Mouse (Mus musculus) right cerebral cortex, postnatal 14 days (tissue): ENCODE measurements around the gene Gm45713.
"Not testable (repeated sequence)": the region's sequence is repeated elsewhere in the genome, so short reads cannot be mapped to it uniquely, and the experiment has no call there.

Source experiments
- DNase-seq: peaks from one replicate; pipeline ENCODE4 v3.0.0; 2022

The Gm45713 gene

GRCm38 (mm10) chr7:45135993-45136567, at the start of gene Gm45713, which contains the start of gene Flt3l:
Gm45713 (minus strand) TSS chr7:45136231.
Flt3l (minus strand) TSS chr7:45136432.
- DNase-seq: peak; percentile 86

GRCm38 (mm10) chr7:45183672-45184071, 47.6 kb upstream of the Gm45713 start:
- DNase-seq: no peak

- no peak for DNase-seq
Observed at GRCm38 (mm10) chr7:45182606-45183005, 46.6 kb upstream of the Gm45713 start.

GRCm38 (mm10) chr7:45182199-45182601, 46.2 kb upstream of the Gm45713 start:
- peak; percentile 80 for DNase-seq

GRCm38 (mm10) chr7:45181540-45181939, 45.5 kb upstream of the Gm45713 start:
- DNase-seq: no peak

- DNase-seq: no peak
Observed at GRCm38 (mm10) chr7:45180896-45181477, 45.0 kb upstream of the Gm45713 start, which contains the start of gene Pth2. Pth2 (plus strand) TSS chr7:45180995.

- no peak for DNase-seq
Observed at GRCm38 (mm10) chr7:45179469-45179868, 43.4 kb upstream of the Gm45713 start, which contains the start of gene Gfy. Gfy (minus strand) TSS chr7:45179569.

- DNase-seq: no peak
Observed at GRCm38 (mm10) chr7:45178550-45178949, 42.5 kb upstream of the Gm45713 start.

GRCm38 (mm10) chr7:45176356-45176755, 40.3 kb upstream of the Gm45713 start:
- DNase-seq: peak; percentile 54

GRCm38 (mm10) chr7:45175929-45176328, 39.9 kb upstream of the Gm45713 start:
- no peak for DNase-seq

- no peak for DNase-seq
Observed at GRCm38 (mm10) chr7:45175398-45175797, 39.4 kb upstream of the Gm45713 start.

- DNase-seq: no peak
Observed at GRCm38 (mm10) chr7:45174567-45175280, 38.7 kb upstream of the Gm45713 start.

- not testable (repeated sequence) for DNase-seq
Observed at GRCm38 (mm10) chr7:45173772-45174171, 37.7 kb upstream of the Gm45713 start.

- peak; percentile 57 for DNase-seq
Observed at GRCm38 (mm10) chr7:45172974-45173373, 36.9 kb upstream of the Gm45713 start.

GRCm38 (mm10) chr7:45169495-45169894, 33.5 kb upstream of the Gm45713 start:
- DNase-seq: peak; percentile 53

GRCm38 (mm10) chr7:45168656-45169055, 32.6 kb upstream of the Gm45713 start:
- DNase-seq: peak; percentile 10

GRCm38 (mm10) chr7:45167761-45168445, 31.9 kb upstream of the Gm45713 start:
- peak; percentile 53 for DNase-seq

GRCm38 (mm10) chr7:45166950-45167401, 30.9 kb upstream of the Gm45713 start:
- DNase-seq: peak; percentile 61

GRCm38 (mm10) chr7:45165701-45166100, 29.7 kb upstream of the Gm45713 start:
- DNase-seq: peak; percentile 5

GRCm38 (mm10) chr7:45164833-45165232, 28.8 kb upstream of the Gm45713 start:
- DNase-seq: peak; percentile 18

- peak; percentile 56 for DNase-seq
Observed at GRCm38 (mm10) chr7:45163735-45164490, 27.9 kb upstream of the Gm45713 start, which contains the start of gene Slc17a7. Slc17a7 (plus strand) TSS chr7:45163949.

- peak; percentile 5 for DNase-seq
Observed at GRCm38 (mm10) chr7:45162996-45163615, 27.1 kb upstream of the Gm45713 start.
